Mouse (Mus musculus) left cerebral cortex, adult 18-20 months (tissue): ENCODE data around the gene Socs2. TPM values are rescaled to one million over a fixed set of nuclear protein-coding genes. Genes with fewer than 3 reads are reported as not detected.
"Not testable (repeated sequence)": the region's sequence is repeated elsewhere in the genome, so short reads cannot be mapped to it uniquely, and the experiment has no call there.

ENCODE experiments used
- DNase-seq, 2 experiments: peaks; one replicate each; pipeline ENCODE4 v3.0.0; 2021 to 2022; ENCODE audit warnings: low spot score in 2 of 2, mixed read lengths in 1 of 2
- total RNA-seq, 2 experiments: library from RNA; stranded (reverse); gene quantifications; 2 replicates each; pipeline ENCODE4 v1.2.3; 2021

The Socs2 gene
- total RNA-seq, 2 experiments from 2014 or later: 26.9 to 31.7 TPM

GRCm38 (mm10) chr10:95394819-95395812, 21.9 kb downstream of the Socs2 start:
- no peak for DNase-seq

GRCm38 (mm10) chr10:95392073-95392472, 24.9 kb downstream of the Socs2 start:
- no peak for DNase-seq

- no peak for DNase-seq
These were observed 26.1 kb downstream of the Socs2 start for GRCm38 (mm10) chr10:95390871-95391270.

GRCm38 (mm10) chr10:95389805-95390204, 27.2 kb downstream of the Socs2 start:
- DNase-seq: not testable (repeated sequence)

- DNase-seq: no peak
These were observed 28.0 kb downstream of the Socs2 start for GRCm38 (mm10) chr10:95388821-95389477.

- no peak for DNase-seq
These were observed 30.5 kb downstream of the Socs2 start for GRCm38 (mm10) chr10:95386527-95386926.

GRCm38 (mm10) chr10:95385801-95386203, 31.2 kb downstream of the Socs2 start:
- DNase-seq: no peak

- no peak for DNase-seq
These were observed 31.9 kb downstream of the Socs2 start for GRCm38 (mm10) chr10:95385081-95385480.

- DNase-seq: no peak
These were observed 32.5 kb downstream of the Socs2 start for GRCm38 (mm10) chr10:95384446-95384845.

- no peak for DNase-seq
These were observed 43.6 kb downstream of the Socs2 start for GRCm38 (mm10) chr10:95373340-95373739.

GRCm38 (mm10) chr10:95371942-95372341, 45.0 kb downstream of the Socs2 start:
- no peak for DNase-seq

GRCm38 (mm10) chr10:95369190-95369589, 47.8 kb downstream of the Socs2 start:
- DNase-seq: no peak

GRCm38 (mm10) chr10:95368151-95368550, 48.8 kb downstream of the Socs2 start:
- no peak for DNase-seq

GRCm38 (mm10) chr10:95367661-95368089, 49.3 kb downstream of the Socs2 start:
- DNase-seq: no peak

GRCm38 (mm10) chr10:95367241-95367640, 49.7 kb downstream of the Socs2 start:
- no peak for DNase-seq

GRCm38 (mm10) chr10:95362326-95362725, 54.7 kb downstream of the Socs2 start:
- no peak for DNase-seq

- DNase-seq: no peak
These were observed 55.6 kb downstream of the Socs2 start for GRCm38 (mm10) chr10:95361260-95361841.

- DNase-seq: no peak
These were observed 56.9 kb downstream of the Socs2 start for GRCm38 (mm10) chr10:95360048-95360447.

GRCm38 (mm10) chr10:95357721-95358120, 59.3 kb downstream of the Socs2 start:
- no peak for DNase-seq

GRCm38 (mm10) chr10:95356711-95357110, 60.3 kb downstream of the Socs2 start:
- no peak for DNase-seq

- no peak for DNase-seq
These were observed 61.2 kb downstream of the Socs2 start for GRCm38 (mm10) chr10:95355678-95356268.
